Mouse (Mus musculus): ENCODE data around the gene Elavl4. TPM values are rescaled to one million over a fixed set of nuclear protein-coding genes. Genes with fewer than 3 reads are reported as not detected.

Gene Elavl4
- total RNA-seq, 2 experiments from 2014 or later: not detected

DNA sequence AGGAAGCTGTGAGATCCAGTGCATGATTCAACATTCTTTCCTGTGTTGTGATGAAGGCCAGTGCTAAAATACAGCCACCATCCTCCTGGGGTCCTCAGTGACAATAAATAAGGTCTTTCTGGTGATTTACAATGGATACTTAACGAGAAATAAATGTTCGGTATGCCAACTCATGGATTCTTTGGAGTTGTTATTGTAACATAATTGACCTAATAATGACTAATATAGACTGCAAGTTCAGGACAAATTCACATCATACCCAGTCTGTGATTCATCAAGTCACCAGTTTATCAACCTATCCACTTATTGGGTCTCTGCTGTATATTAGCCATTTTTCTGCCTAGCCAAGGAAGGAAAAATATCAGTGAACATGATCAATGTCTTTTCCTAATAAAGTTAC is 174.4 kb downstream of the Elavl4 start:
- intact Hi-C loops (cut with DNase I): no loop called here
- no peak for DNase-seq

DNA sequence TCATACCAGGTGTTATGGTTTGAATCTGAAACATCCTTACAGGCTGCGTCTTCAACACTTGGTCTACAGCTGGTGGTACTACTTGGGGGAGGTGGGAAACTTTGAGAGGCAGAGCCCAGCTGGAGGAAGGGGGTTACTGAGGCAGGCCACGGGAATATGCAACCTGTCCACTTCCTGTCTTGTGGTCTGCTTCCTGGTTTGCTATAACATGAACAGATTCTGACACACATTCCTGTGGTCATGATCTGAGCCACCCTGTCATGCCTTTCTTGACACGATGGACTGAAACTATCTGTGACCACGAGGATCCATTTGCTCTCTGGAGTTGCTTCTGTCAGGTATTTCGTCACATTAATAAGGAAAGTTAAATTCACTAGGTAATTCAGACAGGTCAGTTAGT is 179.7 kb downstream of the Elavl4 start:
- intact Hi-C loops (cut with DNase I): no loop called here
- no peak for DNase-seq

DNA sequence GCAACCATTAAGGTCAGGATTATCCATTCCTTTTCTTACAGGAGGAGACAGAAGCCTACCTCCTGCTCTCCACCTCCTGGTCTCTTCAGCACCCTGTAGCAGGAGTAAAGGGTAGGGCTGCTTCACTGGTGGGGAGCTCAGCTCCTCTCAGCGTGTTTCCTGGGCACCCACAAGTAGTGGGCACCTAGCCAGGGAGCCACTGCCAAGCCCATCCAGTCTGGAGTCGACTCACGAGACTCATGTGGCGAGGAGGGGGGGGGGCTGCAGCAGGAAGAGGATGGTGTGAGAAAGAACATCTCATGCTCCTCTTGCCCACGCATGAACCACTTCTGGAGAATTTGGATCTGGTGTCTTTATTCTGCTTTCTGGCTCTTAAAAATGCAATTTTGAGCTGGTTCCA is 186.5 kb downstream of the Elavl4 start:
- intact Hi-C loops (cut with DNase I): no loop called here
- DNase-seq: no peak

DNA sequence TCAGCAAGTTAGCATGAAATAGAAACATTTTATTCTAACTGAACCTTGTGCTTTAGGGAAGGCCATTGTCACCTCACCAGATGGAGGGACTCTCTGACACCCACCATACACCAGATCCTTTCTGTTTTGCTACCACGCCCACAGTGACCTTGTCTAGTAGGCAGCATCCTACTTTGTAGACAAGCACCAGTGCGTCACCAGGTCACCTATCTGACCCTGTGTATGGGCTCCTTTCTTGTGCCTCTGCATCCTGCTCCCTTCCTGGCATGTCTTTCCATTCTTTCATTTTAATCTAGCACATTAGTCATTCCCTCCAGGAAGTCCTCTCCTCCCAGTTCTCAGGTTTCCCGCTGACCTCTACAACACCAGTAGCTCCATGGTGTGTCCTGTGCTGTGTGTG is 190.1 kb downstream of the Elavl4 start:
- intact Hi-C loops (cut with DNase I): no loop called here
- no peak for DNase-seq

DNA sequence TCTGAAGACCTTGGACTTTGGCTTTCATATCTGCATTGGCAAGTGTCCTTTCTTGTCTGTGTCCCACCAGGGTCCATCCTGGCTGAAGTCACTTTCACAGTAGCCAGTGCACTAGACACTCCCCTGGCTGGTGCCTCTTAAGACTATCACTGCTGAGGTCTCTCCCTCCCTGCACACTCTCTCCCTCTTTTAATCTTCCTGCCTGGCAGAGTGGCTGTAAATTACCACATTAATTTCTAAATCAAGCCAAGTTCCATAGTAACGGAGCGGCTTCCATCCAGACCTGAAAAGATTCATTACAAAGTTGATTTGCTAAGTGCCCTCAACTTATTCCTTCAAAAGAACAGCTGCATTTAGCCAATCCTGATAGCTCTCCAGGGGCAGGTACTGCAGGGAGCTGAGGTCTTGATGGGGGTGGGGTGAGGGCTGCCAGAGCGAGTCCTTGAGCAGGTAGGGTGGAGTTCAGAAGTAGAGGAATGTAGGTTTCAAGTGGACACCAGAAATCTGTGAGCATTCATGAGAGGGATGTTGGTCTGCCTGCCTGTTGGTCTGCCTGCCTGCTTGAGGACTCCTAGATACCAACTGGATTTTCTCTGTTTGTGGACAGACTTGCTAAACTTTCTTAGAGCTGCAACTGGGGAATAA is 194.1 kb downstream of the Elavl4 start:
- no peak for DNase-seq
- intact Hi-C loops (cut with DNase I): no loop called here

DNA sequence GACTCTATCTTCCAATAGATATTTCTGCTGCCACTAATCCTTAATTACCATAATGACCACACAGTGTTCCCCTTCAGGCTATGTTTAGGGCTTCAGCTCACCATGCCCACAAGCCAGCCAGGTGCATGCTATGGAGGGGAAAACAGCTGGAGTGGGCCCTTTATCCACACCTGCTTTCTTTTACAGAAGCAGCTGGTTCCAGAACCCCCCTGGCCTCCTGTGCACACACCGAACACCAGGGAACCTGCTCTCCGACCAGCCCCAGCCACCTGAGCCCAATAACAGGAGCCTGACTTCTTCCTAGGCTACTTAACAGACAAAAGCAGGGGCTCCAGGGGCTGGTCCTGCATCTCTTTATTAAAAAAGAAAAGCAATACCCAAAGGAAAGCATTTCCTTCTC is 195.8 kb downstream of the Elavl4 start:
- intact Hi-C loops (cut with DNase I): no loop called here
- no peak for DNase-seq

Other genes with a start within 250 kb of the Elavl4 start
- gene Agbl4, start 45.8 kb upstream of the Elavl4 start, total RNA-seq (2021): not detected